9 mouse cellular contexts compared by ENCODE assay signal in the genomic region with DNA sequence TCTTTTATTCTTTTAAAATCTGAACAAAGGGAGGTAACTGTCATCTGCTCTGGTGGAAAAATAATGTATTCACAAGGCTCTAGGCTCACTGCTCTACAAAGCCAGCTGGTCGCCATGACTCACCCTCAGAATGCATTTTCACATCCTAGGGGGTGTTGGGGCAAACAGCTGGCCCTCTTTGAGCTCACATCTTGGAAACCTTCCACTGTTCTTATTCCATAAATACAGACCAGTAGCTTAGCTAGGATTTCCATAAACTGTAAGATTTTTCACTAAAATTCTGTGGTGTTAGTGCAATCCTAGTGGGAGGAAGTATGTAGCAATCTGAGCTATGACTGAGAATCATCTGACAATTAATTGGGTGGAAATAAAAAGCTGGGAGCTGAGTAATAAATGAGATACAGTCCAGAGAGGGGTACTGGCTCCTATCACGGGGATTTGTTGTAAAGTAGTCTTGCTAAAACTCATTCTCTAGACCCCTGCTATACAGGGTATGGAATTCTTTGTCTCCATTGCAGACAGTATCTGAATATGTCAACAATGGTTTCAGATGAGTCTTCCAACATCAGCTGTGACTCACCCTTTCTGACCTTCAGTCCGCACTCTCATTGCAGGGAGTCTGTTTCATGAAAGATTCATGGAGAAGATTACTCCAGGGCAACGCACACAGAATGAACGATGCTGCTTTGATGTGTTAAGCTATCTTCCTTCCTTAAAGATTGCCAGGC.
DNase-seq lines count a peak whose midpoint lies in the region; ATAC-seq and TF ChIP-seq lines count a peak whose summit lies in the region.
"Had no signal": no experiment of that assay in that cellular context is flagged by ENCODE, and none has a peak within 500 bp of the region (broad histone marks: within the 10 kb centered on the region; RNA-seq: fewer than 3 reads in every experiment).

No protein-coding gene starts in this region.

- no peak overlapping the region for H3K4me3 ChIP-seq in lung, embryonic 16.5 days (ENCODE audit: low read length)
- H3K4me3 ChIP-seq in embryonic fibroblast, embryonic 13.5 days (ENCODE audit: insufficient read depth, low read length), result no peak overlapping the region
- no peak overlapping the region for H3K4me3 ChIP-seq in left cerebral cortex, adult 2 months

- intact Hi-C loops in left cerebral cortex, adult 2 months (cut with DNase I), result loop anchor here (5.0 kb wide), 1 partner anchor 96 kb away; no protein-coding TSS in a partner anchor

- H3K9ac ChIP-seq in lung, embryonic 16.5 days (ENCODE audit: low read length), result no peak overlapping the region

- no peak overlapping the region for H3K27ac ChIP-seq in lung, embryonic 16.5 days (ENCODE audit: low read length)
- peak overlapping the region; percentile 80 for H3K27ac ChIP-seq in embryonic fibroblast, embryonic 13.5 days (ENCODE audit: insufficient read depth, low read length)
- peak overlapping the region; percentile 68 for H3K27ac ChIP-seq in left cerebral cortex, adult 2 months

- no peaks in the 10 kb centered on the region for H3K27me3 ChIP-seq in lung, embryonic 16.5 days (ENCODE audit: control insufficient read depth, insufficient read depth, low read depth, low read length)

- WGBS in lung, embryonic 16.5 days, result 35% methylated on average over 5 of the region's 5 CpGs

- peak; percentile 86 for ATAC-seq in lung, embryonic 16.5 days (ENCODE audit: low read depth)

- H3K9me3 ChIP-seq in lung, embryonic 16.5 days (ENCODE audit: control insufficient read depth, low read length), result no peaks in the 10 kb centered on the region

- no peaks in the 10 kb centered on the region for H3K36me3 ChIP-seq in lung, embryonic 16.5 days (ENCODE audit: control insufficient read depth, insufficient read depth, low read length)

- no peak for DNase-seq in lung, postnatal 25 days (ENCODE audit: low spot score)
- peak; percentile 32 to 41 for DNase-seq in left cerebral cortex, adult 2 months (ENCODE audit: extremely low spot score in 1 of 2, low spot score in 2 of 2)
- peak; percentile 26 to 54 for DNase-seq in right cerebral cortex, postnatal 10 days (ENCODE audit: low spot score in 2 of 2)
- DNase-seq in gastrocnemius, postnatal 25 days, result no peak
- DNase-seq in kidney, postnatal 25 days, result no peak
- DNase-seq in urinary bladder, postnatal 25 days (ENCODE audit: low spot score), result no peak
- DNase-seq: gastrocnemius, postnatal 14 days had no signal

- H3K4me1 ChIP-seq in lung, embryonic 16.5 days (replicated peaks; ENCODE audit: control insufficient read depth, insufficient read depth, low read length), result 0 out of 2 replicates have a peak, but pooled peaks cover 3% of the 10 kb centered on the region
- peaks cover 2% of the 10 kb centered on the region for H3K4me1 ChIP-seq in embryonic fibroblast, embryonic 13.5 days (ENCODE audit: control insufficient read depth, insufficient read depth, low read length)

- TF ChIP-seq CTCF in embryonic fibroblast, embryonic 13.5 days (IDR thresholded peaks at IDR 0.05; ENCODE audit: borderline replicate concordance, insufficient read depth, low read length), result no peak
- TF ChIP-seq CTCF in left cerebral cortex, adult 2 months (IDR thresholded peaks at IDR 0.05), result peak; percentile 37

- H3K4me2 ChIP-seq in lung, embryonic 16.5 days (ENCODE audit: low read depth, low read length), result no peak overlapping the region

- no peak for TF ChIP-seq POLR2A in embryonic fibroblast, embryonic 13.5 days (IDR thresholded peaks at IDR 0.05; ENCODE audit: low read depth, low read length)

Comparison
In these comparisons a context has a peak if more than half of its experiments do, and no peak if none do; other contexts are left out.
1. DNase-seq: peak in left cerebral cortex, adult 2 months (2 of 2) and right cerebral cortex, postnatal 10 days (2 of 2); none in lung, postnatal 25 days (single experiment), gastrocnemius, postnatal 25 days (single experiment), kidney, postnatal 25 days (0 of 2) and urinary bladder, postnatal 25 days (single experiment).